Mouse (Mus musculus) right cerebral cortex, adult 18-20 months (tissue): ENCODE measurements around the gene Ankrd17.
"Not testable (repeated sequence)": the region's sequence is repeated elsewhere in the genome, so short reads cannot be mapped to it uniquely, and the experiment has no call there.

Experiments used
- DNase-seq: peaks from one replicate; pipeline ENCODE4 v3.0.0; 2022; ENCODE audit warnings: mixed read lengths

Ankrd17 gene

DNA sequence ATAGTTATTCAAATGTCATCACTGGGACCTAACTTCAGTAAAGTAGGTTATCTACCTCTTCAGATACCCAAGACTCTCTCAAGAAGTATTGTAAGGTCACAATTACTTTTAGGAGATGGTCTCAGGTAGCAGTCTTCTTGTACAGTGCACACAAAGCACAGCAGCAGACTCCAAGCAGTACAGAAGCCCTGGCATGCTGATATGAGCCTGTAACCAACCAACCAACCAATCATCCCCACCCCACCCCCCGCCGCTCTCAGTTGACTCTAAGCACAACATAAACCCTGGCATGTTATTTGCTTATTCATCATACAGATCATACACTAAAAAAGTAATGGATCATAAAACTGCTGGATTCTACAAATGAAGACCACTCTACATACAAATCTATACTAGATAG, 33.9 kb downstream of the Ankrd17 start:
- DNase-seq = no peak

GRCm38 (mm10) chr5:90331071-90331470, 35.3 kb downstream of the Ankrd17 start:
- DNase-seq = no peak

GRCm38 (mm10) chr5:90298396-90298795, 68.0 kb downstream of the Ankrd17 start:
- DNase-seq = no peak

DNA sequence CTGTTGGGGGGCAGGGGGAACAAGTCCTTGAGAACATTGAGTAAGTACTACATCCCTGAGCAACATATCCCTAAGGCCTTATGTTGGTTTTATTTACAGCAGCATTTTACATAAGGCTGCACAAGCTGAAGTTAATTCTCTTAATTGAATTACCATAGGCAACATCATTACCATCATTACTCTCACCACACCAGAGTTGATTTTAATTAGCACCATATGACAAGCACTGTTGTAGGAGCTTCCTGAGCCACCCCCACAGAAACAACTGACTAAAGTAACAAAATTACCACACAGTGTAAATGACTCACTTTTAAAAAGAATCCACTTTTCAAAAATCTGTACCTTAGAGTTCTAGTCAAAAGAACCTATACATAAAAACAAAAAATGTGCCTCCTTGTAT, 76.5 kb downstream of the Ankrd17 start:
- DNase-seq = no peak

GRCm38 (mm10) chr5:90286559-90286958, 79.8 kb downstream of the Ankrd17 start:
- DNase-seq = no peak

DNA sequence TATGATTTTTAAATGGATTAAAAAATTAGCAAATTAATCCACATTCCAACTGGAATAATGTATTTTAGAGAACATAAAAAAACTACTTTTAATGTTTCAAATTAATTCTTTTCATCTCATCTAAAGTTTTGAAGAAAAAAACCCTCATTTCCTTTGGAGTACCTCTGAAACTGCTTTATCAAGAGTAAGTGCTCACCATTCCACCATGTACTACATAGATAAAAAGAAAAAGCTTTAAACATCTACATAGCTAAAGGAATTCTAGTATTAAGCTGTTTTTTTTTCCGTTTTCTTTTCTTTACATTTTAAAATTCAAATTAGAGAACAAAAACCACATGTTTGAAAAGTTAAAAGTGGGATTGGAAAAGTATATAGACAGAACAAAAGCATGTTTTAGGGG, 86.3 kb downstream of the Ankrd17 start:
- no peak for DNase-seq

- no peak for DNase-seq
Measured at GRCm38 (mm10) chr5:90279418-90279817, 87.0 kb downstream of the Ankrd17 start.

- DNase-seq = no peak
Measured at GRCm38 (mm10) chr5:90277443-90277842, 88.9 kb downstream of the Ankrd17 start.

GRCm38 (mm10) chr5:90274806-90275205, 91.6 kb downstream of the Ankrd17 start:
- no peak for DNase-seq

DNA sequence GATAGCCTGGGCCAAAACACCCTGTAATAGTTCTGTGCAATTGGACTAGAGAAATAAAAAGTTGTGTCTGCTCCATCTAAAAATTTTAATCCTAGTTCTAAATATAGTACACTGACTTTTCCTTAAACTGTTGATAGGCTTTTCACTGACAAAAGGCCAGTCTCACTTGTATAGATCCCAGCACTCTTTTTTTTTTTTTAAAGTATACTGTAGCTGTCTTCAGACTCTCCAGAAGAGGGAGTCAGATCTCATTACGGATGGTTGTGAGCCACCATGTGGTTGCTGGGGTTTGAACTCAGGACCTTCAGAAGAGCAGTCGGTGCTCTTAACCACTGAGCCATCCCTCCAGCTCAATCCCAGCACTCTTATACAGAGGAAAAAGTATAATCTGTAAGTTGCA, 104.1 kb downstream of the Ankrd17 start:
- not testable (repeated sequence) for DNase-seq

- DNase-seq = no peak
Measured at GRCm38 (mm10) chr5:90257023-90257422, 109.4 kb downstream of the Ankrd17 start.

GRCm38 (mm10) chr5:90247503-90247902, 118.9 kb downstream of the Ankrd17 start:
- no peak for DNase-seq

- no peak for DNase-seq
Measured at GRCm38 (mm10) chr5:90246987-90247386, 119.4 kb downstream of the Ankrd17 start.

- DNase-seq = no peak
Measured at GRCm38 (mm10) chr5:90246567-90246966, 119.8 kb downstream of the Ankrd17 start.

GRCm38 (mm10) chr5:90245416-90245815, 121.0 kb downstream of the Ankrd17 start:
- DNase-seq = no peak

GRCm38 (mm10) chr5:90235217-90235616, 131.2 kb downstream of the Ankrd17 start:
- DNase-seq = no peak

- no peak for DNase-seq
Measured at GRCm38 (mm10) chr5:90233305-90233704, 133.1 kb downstream of the Ankrd17 start.

DNA sequence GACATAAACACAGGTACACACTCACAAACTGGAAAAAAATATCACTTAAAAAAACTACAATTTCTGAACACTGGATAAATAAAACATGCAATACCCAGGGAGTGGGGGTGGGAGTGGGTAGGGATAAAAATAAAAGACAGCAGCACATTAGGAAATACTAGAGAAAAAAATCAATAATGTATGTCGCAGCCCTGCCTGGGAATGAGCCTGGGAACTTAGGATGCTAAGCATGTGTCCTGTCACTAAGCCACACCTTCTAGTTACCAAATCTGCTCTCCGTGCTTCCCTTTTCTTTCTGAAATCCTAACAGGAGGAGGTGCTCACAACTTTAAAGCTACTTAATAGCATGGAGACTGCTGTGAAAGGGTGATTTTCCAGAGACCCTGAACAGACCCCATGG, 136.6 kb downstream of the Ankrd17 start:
- DNase-seq = no peak

DNA sequence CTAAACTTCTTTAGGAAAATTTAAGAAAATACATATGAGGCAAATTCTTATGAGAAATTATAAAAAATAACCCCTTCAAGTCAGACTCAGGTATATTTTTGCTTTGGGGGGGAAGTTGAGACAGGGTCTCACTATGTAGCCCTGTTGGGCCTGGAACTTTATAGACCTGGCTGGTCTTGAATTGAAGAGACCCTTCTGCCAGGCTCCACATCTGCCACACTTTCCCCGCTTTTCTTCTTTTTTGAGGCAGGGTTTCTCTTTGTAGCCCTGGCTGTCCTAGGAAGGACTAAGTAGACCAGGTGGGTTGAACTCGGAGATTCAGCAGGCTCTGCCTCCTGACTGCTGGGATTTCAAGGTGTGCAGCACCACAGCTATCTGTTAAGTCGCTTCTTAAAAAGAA, 139.7 kb downstream of the Ankrd17 start:
- DNase-seq = no peak

DNA sequence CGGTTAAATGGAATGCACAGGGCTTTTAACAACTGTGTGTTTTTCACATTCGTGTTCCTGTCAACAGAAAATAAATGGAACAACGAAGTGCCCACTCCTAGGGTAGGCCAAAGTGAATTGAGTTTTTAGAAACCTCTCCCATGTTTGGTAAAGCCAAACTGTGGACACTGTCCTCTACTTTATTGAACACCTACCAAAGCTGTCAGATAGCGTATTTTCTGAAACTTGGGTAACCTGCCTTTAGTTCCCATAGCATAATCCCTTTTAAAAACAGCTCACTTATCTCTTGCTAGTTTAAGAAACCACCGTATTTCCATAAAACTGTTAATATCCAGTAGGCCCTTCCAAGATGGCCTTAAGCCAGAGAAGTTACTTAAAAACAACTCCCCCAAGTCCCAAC, 141.6 kb downstream of the Ankrd17 start:
- DNase-seq = no peak

DNA sequence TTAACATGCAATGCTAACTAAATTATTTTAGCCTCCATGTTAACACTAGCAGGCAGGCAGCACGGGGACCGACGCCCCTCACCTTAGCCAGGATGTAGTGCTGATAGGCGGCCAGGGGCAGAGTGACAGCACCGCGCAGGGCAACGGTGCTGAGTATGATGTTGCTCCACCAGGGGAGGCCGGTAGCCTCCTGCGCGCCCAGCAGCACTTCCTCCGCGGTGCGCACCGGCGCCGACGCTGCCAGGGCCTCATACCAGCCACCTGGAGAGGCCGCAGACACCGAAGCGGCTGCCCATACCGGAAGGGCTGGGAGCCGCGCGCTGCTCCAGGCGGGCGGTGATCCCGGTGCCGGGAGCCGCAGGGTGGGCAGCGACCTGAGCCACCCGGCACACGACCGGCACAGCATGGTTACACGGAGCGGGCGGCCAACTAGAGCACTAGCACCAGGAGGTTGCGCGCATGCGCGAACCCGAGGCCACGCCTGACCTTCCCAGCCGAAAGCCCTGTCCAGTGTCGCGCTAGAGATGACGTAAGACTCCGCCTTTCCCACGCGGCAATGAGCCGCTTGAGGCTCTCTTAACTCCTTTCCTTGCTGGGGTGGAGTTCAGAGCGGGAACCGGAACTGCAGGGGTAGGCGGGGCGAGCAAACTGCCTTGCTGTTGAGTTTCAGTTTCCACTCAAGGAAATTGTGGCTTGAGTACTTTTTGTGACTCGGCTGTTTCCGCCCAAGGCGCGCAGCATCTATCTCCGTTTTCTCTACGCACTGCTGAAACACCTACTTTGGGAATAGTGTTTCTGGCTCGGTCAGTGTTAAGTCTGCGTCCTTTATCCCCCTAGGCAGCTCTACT, 142.6 kb downstream of the Ankrd17 start, which contains the start of gene Cox18:
Gene Cox18 (minus strand): TSS at position 468 of the 848 bp plus-strand sequence.
- DNase-seq = peak; percentile 99

DNA sequence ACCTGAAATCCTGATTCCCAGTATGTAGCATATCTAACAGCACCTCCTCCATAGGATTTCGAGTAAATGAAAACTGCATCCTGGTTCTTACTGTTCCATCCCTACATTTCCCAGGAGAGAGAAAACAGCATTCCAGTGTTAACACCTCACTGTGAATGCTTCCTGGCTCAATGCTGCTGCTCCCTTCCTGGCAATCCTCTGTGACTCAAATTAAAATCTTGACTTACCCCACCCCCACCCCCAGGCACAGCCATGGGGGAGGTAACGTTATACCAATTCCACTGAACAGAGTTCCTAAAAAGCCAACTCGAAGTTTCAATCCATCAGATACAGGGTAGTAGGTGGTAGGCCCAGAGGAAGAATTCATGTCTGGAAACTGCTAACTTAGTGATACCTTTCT, 143.4 kb downstream of the Ankrd17 start:
- no peak for DNase-seq

DNA sequence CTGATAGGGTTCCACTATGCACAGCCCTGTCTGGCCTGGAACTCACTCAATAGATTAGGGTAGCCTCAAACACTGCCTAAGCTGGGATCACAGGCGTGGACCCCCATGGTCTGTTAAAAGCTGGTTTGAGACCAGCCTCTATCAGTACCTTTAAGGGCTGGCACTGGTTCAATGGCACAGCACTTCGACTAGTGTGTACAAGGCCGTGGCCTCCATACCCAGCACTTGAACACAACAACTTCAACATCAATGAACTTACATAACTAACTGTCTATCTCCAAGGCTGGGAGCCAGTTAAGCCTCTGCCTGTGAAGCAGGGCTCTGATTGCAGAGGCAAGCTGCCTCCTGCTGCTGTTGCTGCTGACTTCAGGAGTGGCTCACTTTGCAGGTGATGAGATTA, 148.6 kb downstream of the Ankrd17 start:
- no peak for DNase-seq

DNA sequence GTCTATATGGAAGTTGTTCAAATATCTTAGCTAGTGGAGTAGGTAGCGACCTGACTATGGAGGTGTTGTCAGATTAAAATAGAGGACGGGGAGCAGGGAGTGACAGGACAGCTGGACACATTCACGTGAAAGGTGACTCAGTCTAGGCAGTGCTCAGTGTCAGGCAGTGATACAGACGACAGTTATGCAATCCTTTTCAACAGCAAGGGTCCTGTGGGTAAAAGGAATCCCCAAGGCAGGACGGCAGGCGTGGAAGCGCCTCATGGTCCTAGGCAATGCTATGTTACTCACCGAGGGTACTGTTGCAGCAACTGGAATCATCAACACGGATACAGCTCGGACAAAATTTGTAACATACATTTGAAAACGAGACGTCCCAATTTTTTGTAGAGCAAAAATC, 149.2 kb downstream of the Ankrd17 start:
- no peak for DNase-seq

GRCm38 (mm10) chr5:90213356-90213755, 153.0 kb downstream of the Ankrd17 start:
- DNase-seq = no peak
